Mouse (Mus musculus) brain, embryonic 14.5 days (tissue): ENCODE data around the gene Lgals2.

Experiments
- CTCF ChIP-seq: fragments of 200-500 bp; IDR thresholded peaks from 2 replicates; pipeline ENCODE4 v1.5.1; 2012; ENCODE audit warnings: inconsistent platforms, mild to moderate bottlenecking, moderate library complexity, borderline replicate concordance; ENCODE audit not compliant: insufficient read depth, insufficient read length; ENCODE audit errors: extremely low read depth
- POLR2A ChIP-seq: fragments of 200-500 bp; IDR thresholded peaks from 2 replicates; pipeline ENCODE4 v1.6.1; 2012; ENCODE audit warnings: mild to moderate bottlenecking, inconsistent platforms, borderline replicate concordance; ENCODE audit not compliant: poor library complexity, insufficient read depth, insufficient read length, severe bottlenecking; ENCODE audit errors: extremely low read depth

DNA sequence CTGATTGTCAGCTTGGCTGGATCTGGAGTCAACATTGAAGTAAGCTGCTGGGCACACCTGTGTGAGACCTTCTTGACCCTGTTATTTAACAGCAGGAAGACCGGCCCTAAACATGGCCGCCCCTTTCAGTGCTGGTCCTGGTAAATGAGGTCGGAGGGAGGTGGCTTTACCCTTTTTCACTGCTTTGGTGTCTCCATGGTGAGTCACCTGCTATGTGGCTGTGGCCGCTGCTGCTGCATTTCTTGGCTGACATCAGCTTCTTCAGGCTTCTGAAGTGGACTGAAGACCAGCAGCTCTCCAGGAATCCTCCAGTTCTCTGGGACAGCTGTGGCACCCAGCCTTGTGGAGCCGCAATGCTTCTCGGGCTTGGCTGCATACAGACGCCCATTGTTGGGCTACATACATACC, 13.5 kb upstream of the Lgals2 start:
- TF ChIP-seq CTCF (no peak), POLR2A (no peak)
